ENCODE assay signal across 8 mouse cellular contexts in the genomic region with DNA sequence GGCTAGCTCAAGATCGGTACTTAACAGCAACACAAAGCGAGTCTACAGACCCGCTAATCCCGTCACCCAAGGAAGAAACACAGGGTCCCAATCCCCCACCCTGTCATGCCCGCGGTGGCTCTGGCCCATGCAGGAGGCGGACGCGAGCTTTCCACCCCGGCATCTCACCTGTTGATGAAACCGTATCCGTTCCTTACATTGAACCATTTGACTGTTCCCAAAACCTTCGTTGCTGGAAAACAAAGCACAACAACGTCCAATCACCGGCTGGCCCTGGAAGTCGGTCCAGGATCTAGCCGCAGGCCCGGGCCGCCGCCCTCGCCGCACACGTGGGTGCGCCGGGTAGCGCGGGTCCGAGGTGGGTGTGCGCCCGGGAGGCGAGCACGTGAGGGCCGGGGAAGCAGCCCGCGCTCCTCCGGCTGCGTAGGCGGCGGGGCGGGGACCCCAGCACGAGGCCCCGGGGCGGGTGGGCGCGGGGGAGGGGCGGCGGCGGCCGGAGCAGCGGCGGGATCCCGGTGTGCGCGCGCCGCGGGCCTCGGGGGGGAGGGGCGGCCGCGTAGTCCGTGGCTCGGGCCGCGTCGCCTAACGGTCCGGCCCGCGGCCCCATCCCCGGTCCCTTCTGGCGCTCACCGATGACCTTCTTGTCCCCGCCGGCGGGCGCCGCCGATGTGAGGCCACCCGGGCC. TPM values are rescaled to one million over a fixed set of nuclear protein-coding genes. Genes with fewer than 3 reads are reported as not detected.
A peak's percentile ranks its signal among the peaks of the same experiment; 100 is the strongest.
DNase-seq lines count a peak whose midpoint lies in the region; ATAC-seq lines count a peak whose summit lies in the region.

No protein-coding gene starts in this region.

- H3K4me1 ChIP-seq in megakaryocyte, embryonic 14.5 days = peaks cover 65% of the 10 kb centered on the region
- peaks cover 32% of the 10 kb centered on the region for H3K4me1 ChIP-seq in kidney, embryonic 16.5 days (ENCODE audit: insufficient read depth, low read length)
- H3K4me1 ChIP-seq in liver, embryonic 15.5 days (replicated peaks) = peaks cover 48% of the 10 kb centered on the region
- peaks cover 39% of the 10 kb centered on the region for H3K4me1 ChIP-seq in neural tube, embryonic 15.5 days

- H3K27me3 ChIP-seq in megakaryocyte, embryonic 14.5 days (replicated peaks) = no peaks in the 10 kb centered on the region
- no peaks in the 10 kb centered on the region for H3K27me3 ChIP-seq in kidney, embryonic 16.5 days (ENCODE audit: insufficient read depth, low read length)
- no peaks in the 10 kb centered on the region for H3K27me3 ChIP-seq in liver, embryonic 15.5 days
- H3K27me3 ChIP-seq in neural tube, embryonic 15.5 days (replicated peaks) = no peaks in the 10 kb centered on the region

- no peak for ATAC-seq in megakaryocyte, adult 5-6 weeks (ENCODE audit: poor library complexity, severe bottlenecking)
- ATAC-seq in kidney, embryonic 16.5 days (ENCODE audit: low FRiP score, low TSS enrichment) = peak; percentile 36; the same call in 1 of the 2 replicates
- peak; percentile 9 for ATAC-seq in liver, embryonic 15.5 days (ENCODE audit: insufficient read depth)
- ATAC-seq in neural tube, embryonic 15.5 days (ENCODE audit: low FRiP score) = peak; percentile 27; the same call in 1 of the 2 replicates

- peak overlapping the region; percentile 82 for H3K27ac ChIP-seq in kidney, embryonic 16.5 days (ENCODE audit: low read length)
- peak overlapping the region; percentile 83 for H3K27ac ChIP-seq in liver, embryonic 15.5 days (replicated peaks)
- H3K27ac ChIP-seq in neural tube, embryonic 15.5 days (replicated peaks) = peak overlapping the region; percentile 98

- under 1% methylated on average over 62 of the region's 80 CpGs for WGBS in kidney, embryonic 16.5 days
- WGBS in liver, embryonic 15.5 days (ENCODE audit: insufficient replicate concordance) = under 1% methylated on average over 59 of the region's 80 CpGs
- under 1% methylated on average over 52 of the region's 80 CpGs for WGBS in neural tube, embryonic 15.5 days

- peaks cover 24% of the 10 kb centered on the region for H3K36me3 ChIP-seq in megakaryocyte, embryonic 14.5 days (replicated peaks; ENCODE audit: low read length)
- H3K36me3 ChIP-seq in kidney, embryonic 16.5 days (ENCODE audit: insufficient read depth, low read length) = peaks cover 4% of the 10 kb centered on the region; the same call in 1 of the 2 replicates
- peaks cover 24% of the 10 kb centered on the region for H3K36me3 ChIP-seq in liver, embryonic 15.5 days (replicated peaks)
- no peaks in the 10 kb centered on the region for H3K36me3 ChIP-seq in neural tube, embryonic 15.5 days

- no peaks in the 10 kb centered on the region for H3K9me3 ChIP-seq in megakaryocyte, embryonic 14.5 days
- H3K9me3 ChIP-seq in kidney, embryonic 16.5 days (ENCODE audit: low read length) = no peaks in the 10 kb centered on the region
- H3K9me3 ChIP-seq in liver, embryonic 15.5 days (replicated peaks) = no peaks in the 10 kb centered on the region
- H3K9me3 ChIP-seq in neural tube, embryonic 15.5 days (replicated peaks) = no peaks in the 10 kb centered on the region

- H3K4me3 ChIP-seq in megakaryocyte, embryonic 14.5 days (replicated peaks) = peak overlapping the region; percentile 94
- peak overlapping the region; percentile 99 for H3K4me3 ChIP-seq in kidney, embryonic 16.5 days (ENCODE audit: low read length)
- H3K4me3 ChIP-seq in liver, embryonic 15.5 days (replicated peaks) = peak overlapping the region; percentile 87
- H3K4me3 ChIP-seq in neural tube, embryonic 15.5 days (replicated peaks) = peak overlapping the region; percentile 87

- H3K4me2 ChIP-seq in kidney, embryonic 16.5 days (replicated peaks; ENCODE audit: low read depth, low read length) = peak overlapping the region; percentile 87
- H3K4me2 ChIP-seq in liver, embryonic 15.5 days = peak overlapping the region; percentile 89
- peak overlapping the region; percentile 73 for H3K4me2 ChIP-seq in neural tube, embryonic 15.5 days

- peak; percentile 53 for DNase-seq in cerebellum, adult 9-11 months
- DNase-seq in gastrocnemius, postnatal 10 days = peak; percentile 51
- peak; percentile 20 for DNase-seq in thymus, postnatal 10 days (ENCODE audit: low spot score in 2 of 2)

- H3K9ac ChIP-seq in kidney, embryonic 16.5 days (replicated peaks; ENCODE audit: low read length) = peak overlapping the region; percentile 94
- H3K9ac ChIP-seq in liver, embryonic 15.5 days = peak overlapping the region; percentile 85
- H3K9ac ChIP-seq in neural tube, embryonic 15.5 days (replicated peaks) = peak overlapping the region; percentile 82

RNA-seq across cellular contexts. Expression of gene Ybx1, which starts 0.7 kb away (rescaled TPM):
- polyA plus RNA-seq in megakaryocyte, embryonic 14.5 days (2012; ENCODE audit: insufficient read depth, low replicate concordance) = 965 and 1,779 TPM in 2 replicates
- 721 and 749 TPM in 2 replicates for total RNA-seq in megakaryocyte, adult 5-6 weeks (2015)
- 791 and 811 TPM in 2 replicates for total RNA-seq in megakaryocyte, adult 5-6 weeks (2017)
- total RNA-seq in gastrocnemius, postnatal 10 days (2021) = 100 to 1,000 TPM; 547 to 553 TPM
- 494 and 555 TPM in 2 replicates for polyA plus RNA-seq in kidney, embryonic 16.5 days (2015; fragmentation: Nextera tagmentation; extraction: Ambion mirVana)
- 219 and 221 TPM in 2 replicates for polyA plus RNA-seq in liver, embryonic 15.5 days (2015; fragmentation: Nextera tagmentation; extraction: Ambion mirVana)
- polyA plus RNA-seq in neural tube, embryonic 15.5 days (2015; fragmentation: Nextera tagmentation; extraction: Ambion mirVana) = 815 and 871 TPM in 2 replicates

RNA-seq across cellular contexts. Expression of gene Ppih, which starts 26.6 kb away (rescaled TPM):
- polyA plus RNA-seq in megakaryocyte, embryonic 14.5 days (2012; ENCODE audit: insufficient read depth, low replicate concordance) = 1.7 TPM in 1 of 2 replicates, not detected in the other
- total RNA-seq in megakaryocyte, adult 5-6 weeks (2015) = 84.7 and 92.6 TPM in 2 replicates
- 87.4 and 98.8 TPM in 2 replicates for total RNA-seq in megakaryocyte, adult 5-6 weeks (2017)
- 10 to 100 TPM; 15.2 to 15.4 TPM for total RNA-seq in gastrocnemius, postnatal 10 days (2021)
- 88.6 and 93.5 TPM in 2 replicates for polyA plus RNA-seq in kidney, embryonic 16.5 days (2015; fragmentation: Nextera tagmentation; extraction: Ambion mirVana)
- polyA plus RNA-seq in liver, embryonic 15.5 days (2015; fragmentation: Nextera tagmentation; extraction: Ambion mirVana) = 44.8 and 53.9 TPM in 2 replicates
- polyA plus RNA-seq in neural tube, embryonic 15.5 days (2015; fragmentation: Nextera tagmentation; extraction: Ambion mirVana) = 43.5 and 54.5 TPM in 2 replicates

RNA-seq across cellular contexts. Expression of gene Cldn19, which starts 38.5 kb away (rescaled TPM):
- not detected in 2 replicates for polyA plus RNA-seq in megakaryocyte, embryonic 14.5 days (2012; ENCODE audit: insufficient read depth, low replicate concordance)
- total RNA-seq in megakaryocyte, adult 5-6 weeks (2015) = not detected in 2 replicates
- total RNA-seq in megakaryocyte, adult 5-6 weeks (2017) = not detected in 2 replicates
- 10 to 100 TPM; 12.8 to 17.0 TPM for total RNA-seq in gastrocnemius, postnatal 10 days (2021)
- polyA plus RNA-seq in kidney, embryonic 16.5 days (2015; fragmentation: Nextera tagmentation; extraction: Ambion mirVana) = 22.4 and 24.4 TPM in 2 replicates
- not detected in 2 replicates for polyA plus RNA-seq in liver, embryonic 15.5 days (2015; fragmentation: Nextera tagmentation; extraction: Ambion mirVana)
- polyA plus RNA-seq in neural tube, embryonic 15.5 days (2015; fragmentation: Nextera tagmentation; extraction: Ambion mirVana) = 0.36 and 0.81 TPM in 2 replicates

Comparison
In these comparisons a context has a peak if more than half of its experiments do, and no peak if none do; other contexts are left out.
1. RNA of gene Ppih, which starts 26.6 kb away (polyA plus RNA-seq): 88.6 to 93.5 TPM in kidney, embryonic 16.5 days, 44.8 to 53.9 TPM in liver, embryonic 15.5 days and 43.5 to 54.5 TPM in neural tube, embryonic 15.5 days; 1.7 TPM in megakaryocyte, embryonic 14.5 days; every median in the first group is over 10 times any median in the second.
2. RNA of gene Cldn19, which starts 38.5 kb away (polyA plus RNA-seq): 22.4 to 24.4 TPM in kidney, embryonic 16.5 days; 0.36 to 0.81 TPM in neural tube, embryonic 15.5 days, not detected in megakaryocyte, embryonic 14.5 days and not detected in liver, embryonic 15.5 days; every median in the first group is over 10 times any median in the second.
3. Peak in every context shown above with its lines, with median percentiles within 50 percentile points of each other: H3K4me3 ChIP-seq, DNase-seq, H3K27ac ChIP-seq, H3K4me2 ChIP-seq and H3K9ac ChIP-seq.